Mouse (Mus musculus) erythroblast, embryonic 14.5 days (primary cell): Measurements from ENCODE around the gene Hist1h2ap.
"Not testable (repeated sequence)": the region's sequence is repeated elsewhere in the genome, so short reads cannot be mapped to it uniquely, and the experiment has no call there.

Source experiments
- GATA1 ChIP-seq: IDR thresholded peaks from 2 replicates; pipeline ENCODE4 v1.6.1; 2012; ENCODE audit warnings: low read length, inconsistent platforms, mixed read lengths
- TAL1 ChIP-seq: IDR thresholded peaks from 3 replicates; pipeline ENCODE4 v1.6.1; 2012; ENCODE audit warnings: low read length, inconsistent platforms, mixed read lengths

GRCm38 (mm10) chr13:21850696-21851095 is 17.4 kb upstream of the Hist1h2ap start:
- TF ChIP-seq GATA1, TAL1: not testable (repeated sequence)
